Comparison of ENCODE assay signal across 8 mouse cellular contexts in genomic region chr12:80519621-80520332, GRCm38 (mm10). TPM values are rescaled to one million over a fixed set of nuclear protein-coding genes. Genes with fewer than 3 reads are reported as not detected.
A peak's percentile ranks its signal among the peaks of the same experiment; 100 is the strongest.
DNase-seq lines count a peak whose midpoint lies in the region; ATAC-seq and TF ChIP-seq lines count a peak whose summit lies in the region.

No protein-coding gene starts in this region.

- H3K27me3 ChIP-seq in stomach, embryonic 16.5 days (ENCODE audit: control insufficient read depth, insufficient read depth, low read length), result peaks cover 48% of the 10 kb centered on the region

- TF ChIP-seq CTCF in lung, adult 2 months (IDR thresholded peaks at IDR 0.05; ENCODE audit: insufficient read depth, low read length), result 0 out of 2 replicates have a peak, but pooled peaks have one; percentile 15

- ATAC-seq in megakaryocyte progenitor cell, adult 5-6 weeks (replicated peaks; ENCODE audit: poor library complexity), result 0 out of 2 replicates have a peak, but pooled peaks have one; percentile 17
- ATAC-seq in stomach, embryonic 16.5 days (ENCODE audit: insufficient read depth, low FRiP score), result peak; percentile 51; the same call in 1 of the 2 replicates

- WGBS in lung, adult 2 months, result 4% methylated on average over 43 of the region's 43 CpGs
- WGBS in stomach, embryonic 16.5 days, result 2% methylated on average over 43 of the region's 43 CpGs

- H3K27ac ChIP-seq in stomach, embryonic 16.5 days (ENCODE audit: low read length), result no peak overlapping the region

- TF ChIP-seq POLR2A in lung, adult 2 months (IDR thresholded peaks at IDR 0.05; ENCODE audit: borderline replicate concordance, extremely low read depth, low read depth, low read length), result no peak

- no peak overlapping the region for H3K4me3 ChIP-seq in lung, adult 2 months (replicated peaks; ENCODE audit: extremely low read depth, low read depth, low read length)
- H3K4me3 ChIP-seq in stomach, embryonic 16.5 days (replicated peaks; ENCODE audit: low read length), result peak overlapping the region; percentile 59

- H3K4me1 ChIP-seq in lung, adult 2 months (ENCODE audit: control insufficient read depth, insufficient read depth, low read length), result no peaks in the 10 kb centered on the region
- H3K4me1 ChIP-seq in stomach, embryonic 16.5 days (ENCODE audit: control insufficient read depth, insufficient read depth, low read length), result no peaks in the 10 kb centered on the region; the same call in 1 of the 2 replicates

- peak overlapping the region; percentile 94 for H3K4me2 ChIP-seq in stomach, embryonic 16.5 days (ENCODE audit: low read depth, low read length)

- no peaks in the 10 kb centered on the region for H3K36me3 ChIP-seq in stomach, embryonic 16.5 days (ENCODE audit: control insufficient read depth, insufficient read depth, low read length)

- H3K9ac ChIP-seq in stomach, embryonic 16.5 days (ENCODE audit: low read length), result peak overlapping the region; percentile 68

- no peaks in the 10 kb centered on the region for H3K9me3 ChIP-seq in stomach, embryonic 16.5 days (replicated peaks; ENCODE audit: control insufficient read depth, low read length)

- DNase-seq in lung, adult 2 months, result no peak
- no peak for DNase-seq in lung, adult 18-20 months
- peak; percentile 81 for DNase-seq in embryo, embryonic 10 days (ENCODE audit: low spot score)
- peak; percentile 44 to 73 for DNase-seq in gastrocnemius, postnatal 4 days (ENCODE audit: low spot score in 2 of 2)
- peak; percentile 83 to 88 for DNase-seq in layer of hippocampus, postnatal 10 days (ENCODE audit: low spot score in 2 of 2)
- DNase-seq in adipocyte (ENCODE audit: low spot score), result no peak

RNA-seq across cellular contexts. Expression of gene Galnt16, which starts 1.7 kb away (rescaled TPM):
- polyA plus RNA-seq in lung, adult 2 months (2012; rRNA removed), result 2.6 and 2.7 TPM in 2 replicates
- 10 to 100 TPM; 41.7 to 43.6 TPM for total RNA-seq in gastrocnemius, postnatal 4 days (2021)
- total RNA-seq in layer of hippocampus, postnatal 10 days (2021), result 10 to 100 TPM; 84.0 to 91.5 TPM
- not detected in 2 replicates for total RNA-seq in megakaryocyte progenitor cell, adult 5-6 weeks (2015)
- not detected in 2 replicates for total RNA-seq in megakaryocyte progenitor cell, adult 5-6 weeks (2017)
- 14.8 and 15.6 TPM in 2 replicates for polyA plus RNA-seq in stomach, embryonic 16.5 days (2015; fragmentation: Nextera tagmentation; extraction: Ambion mirVana)

RNA-seq across cellular contexts. Expression of gene Exd2, which starts 56.9 kb away (rescaled TPM):
- 10.9 and 15.3 TPM in 2 replicates for polyA plus RNA-seq in lung, adult 2 months (2012; rRNA removed)
- 10 to 100 TPM; 32.8 to 36.6 TPM for total RNA-seq in gastrocnemius, postnatal 4 days (2021)
- total RNA-seq in layer of hippocampus, postnatal 10 days (2021), result 10 to 100 TPM; 61.7 to 64.9 TPM
- 11.3 and 13.8 TPM in 2 replicates for total RNA-seq in megakaryocyte progenitor cell, adult 5-6 weeks (2015)
- total RNA-seq in megakaryocyte progenitor cell, adult 5-6 weeks (2017), result 9.3 and 18.8 TPM in 2 replicates
- 26.5 and 28.0 TPM in 2 replicates for polyA plus RNA-seq in stomach, embryonic 16.5 days (2015; fragmentation: Nextera tagmentation; extraction: Ambion mirVana)

Comparison
In these comparisons a context has a peak if more than half of its experiments do, and no peak if none do; other contexts are left out.
1. DNase-seq: peak in embryo, embryonic 10 days (single experiment), gastrocnemius, postnatal 4 days (2 of 2) and layer of hippocampus, postnatal 10 days (2 of 2); none in lung, adult 2 months (single experiment), lung, adult 18-20 months (0 of 2) and adipocyte (single experiment).
2. RNA of gene Galnt16, which starts 1.7 kb away (total RNA-seq): 84.0 to 91.5 TPM in layer of hippocampus, postnatal 10 days and 41.7 to 43.6 TPM in gastrocnemius, postnatal 4 days; not detected in megakaryocyte progenitor cell, adult 5-6 weeks; every median in the first group is over 10 times any median in the second.